Mouse (Mus musculus) limb, embryonic 15.5 days (tissue): Measurements from ENCODE around the gene Ptprn. TPM values are rescaled to one million over a fixed set of nuclear protein-coding genes. Genes with fewer than 3 reads are reported as not detected.
A peak's percentile ranks its signal among the peaks of the same experiment; 100 is the strongest.

Experiments
- ATAC-seq: fragments of 200-750 bp; cut with Nextera tagmentation; 2 replicates; pipeline ENCODE4 v1.8.0; 2017; ENCODE audit warnings: low read depth, moderate TSS enrichment; ENCODE audit not compliant: insufficient number of reproducible peaks, low FRiP score, low TSS enrichment
- H3K27ac ChIP-seq: fragments of 300-500 bp; sonication (generic); 2 replicates; pipeline ENCODE4 v1.5.1; 2015; ENCODE audit warnings: moderate library complexity, mild to moderate bottlenecking, inconsistent platforms
- H3K27me3 ChIP-seq: fragments of 300-500 bp; sonication (generic); 2 replicates; pipeline ENCODE4 v1.6.1; 2015; ENCODE audit warnings: inconsistent platforms
- H3K36me3 ChIP-seq: fragments of 300-500 bp; sonication (generic); 2 replicates; pipeline ENCODE4 v1.6.1; 2015; ENCODE audit warnings: inconsistent platforms
- H3K4me1 ChIP-seq: fragments of 300-500 bp; sonication (generic); 2 replicates; pipeline ENCODE4 v1.6.1; 2015; ENCODE audit warnings: inconsistent platforms
- H3K4me2 ChIP-seq: fragments of 300-500 bp; sonication (generic); 2 replicates; pipeline ENCODE4 v1.6.1; 2015; ENCODE audit warnings: mild to moderate bottlenecking, inconsistent platforms
- H3K4me3 ChIP-seq: fragments of 300-500 bp; sonication (generic); 2 replicates; pipeline ENCODE4 v1.5.1; 2015; ENCODE audit warnings: mild to moderate bottlenecking, inconsistent platforms
- H3K9ac ChIP-seq: fragments of 300-500 bp; sonication (generic); 2 replicates; pipeline ENCODE4 v1.6.1; 2015; ENCODE audit warnings: inconsistent platforms
- H3K9me3 ChIP-seq: fragments of 300-500 bp; sonication (generic); 2 replicates; pipeline ENCODE4 v1.6.1; 2016; ENCODE audit warnings: inconsistent platforms
- WGBS: fragments of 180-500 bp; shearing (Covaris S2); methylation state at CpG from one replicate; pipeline ENCODE4 v1.1.7; 2015; 5-methylcytosine and 5-hydroxymethylcytosine counted together
- microRNA-seq: library from miRNA; unstranded; fragments of <30 nt; microRNA quantifications from one replicate; pipeline ENCODE4, GENCODE M21; 2016
- polyA plus RNA-seq: library from polyadenylated mRNA; unstranded; fragments of >200 nt; fragmentation: Nextera tagmentation; extraction: Ambion mirVana; gene quantifications from 2 replicates; pipeline ENCODE4 v1.2.1, GENCODE M21; 2015

Ptprn gene
- polyA plus RNA-seq, 1 experiment from 2014 or later = 0.12 TPM

DNA sequence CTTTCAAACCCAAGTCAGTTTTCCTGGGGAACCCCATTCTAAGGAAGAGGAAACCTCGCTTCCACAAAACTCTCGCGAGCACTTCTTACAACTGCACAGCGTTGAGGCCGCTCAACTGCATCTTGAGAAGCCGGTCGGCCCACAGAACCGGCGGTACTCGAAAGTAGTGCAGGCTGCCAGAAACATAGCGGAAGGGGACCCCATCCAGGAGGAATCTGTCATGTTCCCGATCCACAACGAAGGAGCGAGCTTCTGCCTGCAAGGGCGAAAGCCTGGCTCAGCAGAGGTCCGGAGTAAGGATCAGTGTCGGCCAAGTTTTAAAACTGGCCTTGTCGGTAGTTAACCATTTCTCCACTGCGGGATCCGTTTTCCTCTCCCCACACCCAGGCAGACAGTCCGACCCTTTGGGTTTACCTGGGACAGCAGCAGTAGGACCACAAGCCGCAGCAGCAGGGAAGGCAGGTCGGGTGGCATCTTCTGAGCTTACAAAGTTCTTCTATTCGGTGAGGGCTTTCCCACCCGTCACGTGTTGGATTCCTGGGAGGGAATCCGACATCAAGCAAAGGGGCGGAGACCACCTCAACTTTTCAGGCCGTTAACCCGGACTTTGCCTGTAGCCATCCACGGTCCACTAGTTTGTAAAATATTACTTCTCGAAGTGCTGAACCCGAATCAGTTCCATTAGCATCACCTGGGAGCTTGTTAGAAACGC is 55.2 kb downstream of the Ptprn start:
- no peak for ATAC-seq
- peak overlapping the region; percentile 74 for H3K27ac ChIP-seq
- H3K4me2 ChIP-seq = peak overlapping the region; percentile 85
- peaks cover 40% of the 10 kb centered on the region for H3K4me1 ChIP-seq
- H3K27me3 ChIP-seq = no peaks in the 10 kb centered on the region
- peak overlapping the region; percentile 51 for H3K4me3 ChIP-seq
- 9% methylated on average over 34 of the region's 34 CpGs for WGBS
- H3K9me3 ChIP-seq = no peaks in the 10 kb centered on the region
- H3K36me3 ChIP-seq = peaks cover 24% of the 10 kb centered on the region
- peak overlapping the region; percentile 55 for H3K9ac ChIP-seq

DNA sequence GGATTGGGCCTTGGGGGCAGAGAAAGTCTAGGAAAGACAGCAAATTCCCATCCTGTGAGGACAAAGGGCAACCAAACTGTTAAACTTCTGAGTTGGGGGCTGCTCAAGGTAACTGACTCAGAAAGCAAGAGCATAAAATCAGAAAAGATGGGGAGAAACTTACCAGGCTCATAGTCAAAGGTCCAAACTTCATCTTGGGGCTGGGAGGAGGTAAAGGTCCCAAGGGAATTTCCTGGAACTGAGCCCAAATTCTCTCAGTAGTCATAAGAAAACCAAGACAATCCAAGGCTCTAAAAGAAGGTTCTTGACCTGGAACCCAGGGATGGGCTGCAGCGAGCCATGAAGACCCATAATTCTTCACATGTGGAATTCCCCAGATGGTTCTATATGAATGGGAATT is 63.1 kb downstream of the Ptprn start:
- Histone ChIP-seq H3K27ac (no peak overlapping the region), H3K27me3 (no peaks in the 10 kb centered on the region), H3K36me3 (peaks cover 52% of the 10 kb centered on the region), H3K4me3 (no peak overlapping the region), H3K9ac (no peak overlapping the region), H3K9me3 (no peaks in the 10 kb centered on the region), H3K4me1 (no peaks in the 10 kb centered on the region), H3K4me2 (no peak overlapping the region)
- 92% methylated on average over 1 of the region's 1 CpGs for WGBS
- no peak for ATAC-seq

Small RNA genes within 50 kb of the gene (microRNA-seq; reads per million reads assigned to microRNA genes)
- not detected for gene Gm27943

Other genes starting within 250 kb of the Ptprn start
- gene Nhej1, start 139.3 kb downstream of the Ptprn start, polyA plus RNA-seq = 10.7 and 10.9 TPM in 2 replicates
- gene Slc23a3, start 130.6 kb downstream of the Ptprn start, polyA plus RNA-seq = 0.19 and 0.35 TPM in 2 replicates
- 43.8 and 46.8 TPM in 2 replicates for gene Cnppd1, start 121.8 kb downstream of the Ptprn start, polyA plus RNA-seq
- 41.5 and 47.3 TPM in 2 replicates for gene Retreg2, start 121.7 kb downstream of the Ptprn start, polyA plus RNA-seq
- 44.4 and 48.6 TPM in 2 replicates for gene Zfand2b, start 95.9 kb downstream of the Ptprn start, polyA plus RNA-seq
- gene Abcb6, start 84.1 kb downstream of the Ptprn start, polyA plus RNA-seq = 28.3 and 29.5 TPM in 2 replicates
- 28.0 and 30.7 TPM in 2 replicates for gene Ankzf1, start 72.4 kb downstream of the Ptprn start, polyA plus RNA-seq
- gene Atg9a, start 72.3 kb downstream of the Ptprn start, polyA plus RNA-seq = 33.9 TPM in 2 replicates
- 16.7 and 19.0 TPM in 2 replicates for gene Glb1l, start 53.7 kb downstream of the Ptprn start, polyA plus RNA-seq
- 119 TPM in 2 replicates for gene Stk16, start 53.7 kb downstream of the Ptprn start, polyA plus RNA-seq
- gene Tuba4a, start 44.6 kb downstream of the Ptprn start, polyA plus RNA-seq = 124 and 168 TPM in 2 replicates
- not detected in 2 replicates for gene A630095N17Rik, start 32.4 kb downstream of the Ptprn start, polyA plus RNA-seq
- 44.5 and 49.5 TPM in 2 replicates for gene Dnajb2, start 28.1 kb downstream of the Ptprn start, polyA plus RNA-seq
- 0.35 TPM in 1 of 2 replicates, not detected in the other for gene Resp18, start 13.9 kb upstream of the Ptprn start, polyA plus RNA-seq
- 117 TPM in 2 replicates for gene Dnpep, start 53.5 kb upstream of the Ptprn start, polyA plus RNA-seq
- gene Des, start 95.8 kb upstream of the Ptprn start, polyA plus RNA-seq = 74.4 and 227 TPM in 2 replicates
- 15.4 and 16.3 TPM in 2 replicates for gene Speg, start 110.8 kb upstream of the Ptprn start, polyA plus RNA-seq
- gene Gmppa, start 171.4 kb upstream of the Ptprn start, polyA plus RNA-seq = 94.6 and 97.0 TPM in 2 replicates
- 0.14 TPM in 2 replicates for gene Asic4, start 185.9 kb upstream of the Ptprn start, polyA plus RNA-seq
- gene Chpf, start 214.8 kb upstream of the Ptprn start, polyA plus RNA-seq = 51.7 and 58.8 TPM in 2 replicates
- gene Tmem198, start 215.0 kb upstream of the Ptprn start, polyA plus RNA-seq = 0.74 and 0.79 TPM in 2 replicates
- 83.7 and 90.9 TPM in 2 replicates for gene Obsl1, start 241.9 kb upstream of the Ptprn start, polyA plus RNA-seq
- gene Inha, start 242.6 kb upstream of the Ptprn start, polyA plus RNA-seq = 11.2 and 12.2 TPM in 2 replicates